Mouse (Mus musculus) myocyte (in vitro differentiated cells): ENCODE data around the gene Tinag.

Experiments used
- E2F4 ChIP-seq: IDR thresholded peaks from one replicate; pipeline ENCODE4 v1.6.1; 2011; ENCODE audit warnings: mild to moderate bottlenecking, control low read depth, moderate library complexity; ENCODE audit not compliant: insufficient read depth
- MAX ChIP-seq: IDR thresholded peaks from one replicate; pipeline ENCODE4 v1.6.1; 2011; ENCODE audit warnings: low read depth, mild to moderate bottlenecking, control low read depth
- MYOD1 ChIP-seq, 3 experiments: IDR thresholded peaks; one replicate each; pipeline ENCODE4 v1.6.1; 2011; ENCODE audit warnings: control low read depth in 2 of 3, low read depth in 2 of 3, mild to moderate bottlenecking in 2 of 3, moderate library complexity in 1 of 3; ENCODE audit not compliant: insufficient read length in 2 of 3, control insufficient read depth in 1 of 3
- MYOG ChIP-seq, 3 experiments: IDR thresholded peaks; one replicate each; pipeline ENCODE4 v1.6.1; 2011; ENCODE audit warnings: control low read depth in 2 of 3, low read depth in 2 of 3, mild to moderate bottlenecking in 2 of 3; ENCODE audit not compliant: insufficient read length in 2 of 3, control insufficient read depth in 1 of 3, insufficient read depth in 1 of 3
- POLR2A ChIP-seq: IDR thresholded peaks from one replicate; pipeline ENCODE4 v1.6.1; 2011; ENCODE audit warnings: low read depth, mild to moderate bottlenecking, control low read depth, moderate library complexity; ENCODE audit not compliant: insufficient read length
- POLR2AphosphoS2 ChIP-seq: IDR thresholded peaks from one replicate; pipeline ENCODE4 v1.6.1; 2011; ENCODE audit warnings: low read depth, control low read depth; ENCODE audit not compliant: insufficient read length
- SRF ChIP-seq: IDR thresholded peaks from one replicate; pipeline ENCODE4 v1.6.1; 2011; ENCODE audit warnings: low read depth; ENCODE audit not compliant: control insufficient read depth, insufficient read length
- TCF12 ChIP-seq: IDR thresholded peaks from one replicate; pipeline ENCODE4 v1.6.1; 2011; ENCODE audit warnings: mild to moderate bottlenecking, control low read depth; ENCODE audit not compliant: poor library complexity, insufficient read depth, severe bottlenecking
- USF1 ChIP-seq: IDR thresholded peaks from one replicate; pipeline ENCODE4 v1.6.1; 2011; ENCODE audit warnings: low read depth, mild to moderate bottlenecking, control low read depth, moderate library complexity

GRCm38 (mm10) chr9:76915093-76915661, 130.4 kb downstream of the Tinag start:
- no peak for TF ChIP-seq POLR2A
- TF ChIP-seq MAX = no peak
- no peak for TF ChIP-seq TCF12
- no peak for TF ChIP-seq POLR2AphosphoS2
- no peak for TF ChIP-seq USF1
- no peak for TF ChIP-seq E2F4
- no peak for TF ChIP-seq MYOD1 (IDR thresholded peaks at IDR 0.05; ENCODE audit: control insufficient read depth in 1 of 3, insufficient read length in 2 of 3, low read depth in 2 of 3)
- no peak for TF ChIP-seq MYOG (IDR thresholded peaks at IDR 0.05; ENCODE audit: control insufficient read depth in 1 of 3, insufficient read depth in 1 of 3, insufficient read length in 2 of 3, low read depth in 2 of 3)
- TF ChIP-seq SRF = no peak
